Mouse (Mus musculus) midbrain, embryonic 14.5 days (tissue): ENCODE results near the gene Alk. TPM values are rescaled to one million over a fixed set of nuclear protein-coding genes. Genes with fewer than 3 reads are reported as not detected.
A peak's percentile ranks its signal among the peaks of the same experiment; 100 is the strongest.

ENCODE experiments used
- ATAC-seq: fragments of 200-750 bp; cut with Nextera tagmentation; 2 replicates; pipeline ENCODE4 v1.8.0; 2017; ENCODE audit warnings: moderate number of reproducible peaks, moderate library complexity; ENCODE audit not compliant: low FRiP score, low TSS enrichment
- DNase-seq: peaks from one replicate; pipeline ENCODE4 v3.0.0-alpha.2; 2015
- H3K27ac ChIP-seq: fragments of 300-500 bp; sonication (generic); replicated peaks from 2 replicates; pipeline ENCODE4 v1.5.1; 2014; ENCODE audit warnings: mild to moderate bottlenecking, low read depth, low read length, moderate library complexity
- H3K27me3 ChIP-seq: fragments of 300-500 bp; sonication (generic); 2 replicates; pipeline ENCODE4 v1.6.1; 2014; ENCODE audit warnings: low read length, control low read depth, mixed read lengths; ENCODE audit not compliant: control insufficient read depth, insufficient read depth
- H3K36me3 ChIP-seq: fragments of 300-500 bp; sonication (generic); 2 replicates; pipeline ENCODE4 v1.6.1; 2014; ENCODE audit warnings: low read length, control low read depth; ENCODE audit not compliant: control insufficient read depth, insufficient read depth
- H3K4me1 ChIP-seq: fragments of 300-500 bp; sonication (generic); 2 replicates; pipeline ENCODE4 v1.6.1; 2014; ENCODE audit warnings: mild to moderate bottlenecking, antibody characterized with exemption, low read length, control low read depth; ENCODE audit not compliant: control insufficient read depth, insufficient read depth
- H3K4me2 ChIP-seq: fragments of 300-500 bp; sonication (generic); 2 replicates; pipeline ENCODE4 v1.6.1; 2014; ENCODE audit warnings: mild to moderate bottlenecking, low read length, moderate library complexity
- H3K4me3 ChIP-seq: fragments of 300-500 bp; sonication (generic); replicated peaks from 2 replicates; pipeline ENCODE4 v1.5.1; 2014; ENCODE audit warnings: low read depth, low read length
- H3K9ac ChIP-seq: fragments of 300-500 bp; sonication (generic); replicated peaks from 2 replicates; pipeline ENCODE4 v1.6.1; 2014; ENCODE audit warnings: mild to moderate bottlenecking, low read length, moderate library complexity
- H3K9me3 ChIP-seq: fragments of 300-500 bp; sonication (generic); 2 replicates; pipeline ENCODE4 v1.6.1; 2016; ENCODE audit warnings: low read length, control low read depth, mixed read lengths; ENCODE audit not compliant: control insufficient read depth
- WGBS: fragments of 180-500 bp; shearing (Covaris S2); extraction: QIAGEN DNeasy Blood & Tissue Kit; methylation state at CpG from one replicate; pipeline ENCODE4 v1.1.7; 2014; 5-methylcytosine and 5-hydroxymethylcytosine counted together
- polyA plus RNA-seq: library from polyadenylated mRNA; unstranded; fragments of >200 nt; fragmentation: Nextera tagmentation; extraction: Ambion mirVana; gene quantifications from 2 replicates; pipeline ENCODE4 v1.2.1, GENCODE M21; 2014

Gene Alk
- polyA plus RNA-seq, 1 experiment from 2014 or later, result 2.6 TPM

- no peak for DNase-seq
- Histone ChIP-seq H3K36me3 (no peaks in the 10 kb centered on the region), H3K4me2 (no peak overlapping the region), H3K9me3 (no peaks in the 10 kb centered on the region), H3K27me3 (no peaks in the 10 kb centered on the region), H3K4me3 (no peak overlapping the region), H3K27ac (no peak overlapping the region), H3K4me1 (no peaks in the 10 kb centered on the region; the same call in 1 of the 2 replicates), H3K9ac (no peak overlapping the region)
- ATAC-seq, result no peak
- 66% methylated on average over 7 of the region's 7 CpGs for WGBS
Observed at GRCm38 (mm10) chr17:72144946-72145598, 459.4 kb downstream of the Alk start.

GRCm38 (mm10) chr17:72144461-72144860 lies 460.0 kb downstream of the Alk start:
- Histone ChIP-seq H3K4me3 (no peak overlapping the region), H3K4me1 (no peaks in the 10 kb centered on the region; the same call in 1 of the 2 replicates), H3K27ac (0 out of 2 replicates have a peak overlapping the region, but pooled peaks have one; percentile 13), H3K9ac (no peak overlapping the region), H3K9me3 (no peaks in the 10 kb centered on the region), H3K36me3 (no peaks in the 10 kb centered on the region), H3K27me3 (no peaks in the 10 kb centered on the region), H3K4me2 (no peak overlapping the region)
- WGBS, result 56% methylated on average over 9 of the region's 9 CpGs
- DNase-seq (peak; percentile 20), ATAC-seq (no peak)

GRCm38 (mm10) chr17:72132140-72132911 lies 472.1 kb downstream of the Alk start:
- Histone ChIP-seq H3K4me2 (no peak overlapping the region), H3K36me3 (no peaks in the 10 kb centered on the region), H3K9me3 (no peaks in the 10 kb centered on the region), H3K4me3 (no peak overlapping the region), H3K27me3 (no peaks in the 10 kb centered on the region), H3K27ac (no peak overlapping the region), H3K9ac (no peak overlapping the region), H3K4me1 (no peaks in the 10 kb centered on the region)
- DNase-seq (no peak), ATAC-seq (no peak)
- 79% methylated on average over 8 of the region's 8 CpGs for WGBS

- Histone ChIP-seq H3K9ac (no peak overlapping the region), H3K27ac (no peak overlapping the region), H3K4me2 (no peak overlapping the region), H3K9me3 (peaks cover 4% of the 10 kb centered on the region; the same call in 1 of the 2 replicates), H3K4me3 (no peak overlapping the region), H3K4me1 (no peaks in the 10 kb centered on the region), H3K27me3 (no peaks in the 10 kb centered on the region), H3K36me3 (no peaks in the 10 kb centered on the region)
- no peak for ATAC-seq
- DNase-seq, result no peak
- 97% methylated on average over 1 of the region's 1 CpGs for WGBS
Observed at GRCm38 (mm10) chr17:72121660-72122059, 482.8 kb downstream of the Alk start.

GRCm38 (mm10) chr17:72120278-72120677 lies 484.1 kb downstream of the Alk start:
- Histone ChIP-seq H3K9ac (no peak overlapping the region), H3K27me3 (no peaks in the 10 kb centered on the region), H3K4me1 (peaks cover 3% of the 10 kb centered on the region; the same call in 1 of the 2 replicates), H3K36me3 (no peaks in the 10 kb centered on the region), H3K9me3 (peaks cover 4% of the 10 kb centered on the region; the same call in 1 of the 2 replicates), H3K27ac (no peak overlapping the region), H3K4me2 (no peak overlapping the region), H3K4me3 (no peak overlapping the region)
- DNase-seq (no peak), ATAC-seq (no peak)
- WGBS, result 45% methylated on average over 11 of the region's 11 CpGs

- peaks cover 5% of the 10 kb centered on the region; the same call in 1 of the 2 replicates for H3K4me1 ChIP-seq
- no peaks in the 10 kb centered on the region for H3K27me3 ChIP-seq
- no peak overlapping the region for H3K27ac ChIP-seq
- peaks cover 4% of the 10 kb centered on the region; the same call in 1 of the 2 replicates for H3K9me3 ChIP-seq
- H3K4me2 ChIP-seq, result no peak overlapping the region
- H3K36me3 ChIP-seq, result no peaks in the 10 kb centered on the region
- DNase-seq (no peak), ATAC-seq (no peak)
- H3K9ac ChIP-seq, result no peak overlapping the region
- WGBS, result 79% methylated on average over 5 of the region's 5 CpGs
- H3K4me3 ChIP-seq, result no peak overlapping the region
Observed at GRCm38 (mm10) chr17:72118376-72118775, 486.1 kb downstream of the Alk start.

- 41% methylated on average over 12 of the region's 12 CpGs for WGBS
- H3K9me3 ChIP-seq, result no peaks in the 10 kb centered on the region
- ATAC-seq (no peak), DNase-seq (peak; percentile 49)
- H3K27me3 ChIP-seq, result no peaks in the 10 kb centered on the region
- no peaks in the 10 kb centered on the region for H3K36me3 ChIP-seq
- H3K4me2 ChIP-seq, result peak overlapping the region; percentile 28; the same call in 1 of the 2 replicates
- H3K4me1 ChIP-seq, result peaks cover 5% of the 10 kb centered on the region; the same call in 1 of the 2 replicates
- H3K4me3 ChIP-seq, result no peak overlapping the region
- H3K27ac ChIP-seq, result peak overlapping the region; percentile 23; the same call in 1 of the 2 replicates
- H3K9ac ChIP-seq, result peak overlapping the region; percentile 34; the same call in 1 of the 2 replicates
Observed at GRCm38 (mm10) chr17:72115271-72115944, 489.0 kb downstream of the Alk start.

GRCm38 (mm10) chr17:72112004-72112403 lies 492.4 kb downstream of the Alk start:
- Histone ChIP-seq H3K4me2 (no peak overlapping the region), H3K4me3 (no peak overlapping the region), H3K9ac (no peak overlapping the region), H3K27me3 (no peaks in the 10 kb centered on the region), H3K9me3 (no peaks in the 10 kb centered on the region), H3K36me3 (no peaks in the 10 kb centered on the region), H3K4me1 (peaks cover 5% of the 10 kb centered on the region; the same call in 1 of the 2 replicates), H3K27ac (no peak overlapping the region)
- ATAC-seq (no peak), DNase-seq (no peak)
